Mouse (Mus musculus) thymus, adult 2 months (tissue): ENCODE results near the gene Agps. TPM values are rescaled to one million over a fixed set of nuclear protein-coding genes. Genes with fewer than 3 reads are reported as not detected.

ENCODE experiments used
- DNase-seq: peaks from one replicate; pipeline ENCODE4 v3.0.0; 2021
- H3K27ac ChIP-seq: fragments of 200-500 bp; 2 replicates; pipeline ENCODE4 v1.5.1; 2012; ENCODE audit warnings: low read length, control low read depth; ENCODE audit not compliant: control insufficient read depth, insufficient read depth
- H3K27me3 ChIP-seq: fragments of 200-500 bp; 2 replicates; pipeline ENCODE4 v1.6.1; 2012; ENCODE audit warnings: mild to moderate bottlenecking, low read length, moderate library complexity, mixed read lengths; ENCODE audit not compliant: control insufficient read depth, insufficient read depth
- H3K36me3 ChIP-seq: fragments of 200-500 bp; 2 replicates; pipeline ENCODE4 v1.6.1; 2012; ENCODE audit warnings: mild to moderate bottlenecking, low read length, moderate library complexity; ENCODE audit not compliant: control insufficient read depth, insufficient read depth
- H3K4me1 ChIP-seq: fragments of 200-500 bp; replicated peaks from 2 replicates; pipeline ENCODE4 v1.6.1; 2012; ENCODE audit warnings: low read length; ENCODE audit not compliant: control insufficient read depth, insufficient read depth
- H3K4me3 ChIP-seq: fragments of 200-500 bp; 2 replicates; pipeline ENCODE4 v1.5.1; 2012; ENCODE audit warnings: mild to moderate bottlenecking, low read length, control low read depth, moderate library complexity; ENCODE audit not compliant: control insufficient read depth, insufficient read depth
- CTCF ChIP-seq: fragments of 200-500 bp; IDR thresholded peaks from 2 replicates; pipeline ENCODE4 v1.5.1; 2012; ENCODE audit warnings: mild to moderate bottlenecking, control low read depth, low read length, moderate library complexity, borderline replicate concordance; ENCODE audit not compliant: control insufficient read depth, poor library complexity, insufficient read depth; ENCODE audit errors: extremely low read depth
- POLR2A ChIP-seq: fragments of 200-500 bp; IDR thresholded peaks from 2 replicates; pipeline ENCODE4 v1.6.1; 2012; ENCODE audit warnings: mild to moderate bottlenecking, low read length, control low read depth, moderate library complexity; ENCODE audit not compliant: control insufficient read depth, poor library complexity, insufficient read depth; ENCODE audit errors: extremely low read depth
- WGBS: fragments of 180-500 bp; shearing (Covaris S2); methylation state at CpG from one replicate; pipeline ENCODE4 v1.1.7; 2018; 5-methylcytosine and 5-hydroxymethylcytosine counted together
- polyA plus RNA-seq: library from polyadenylated mRNA; depleted of rRNA; stranded (reverse); fragments of >200 nt; gene quantifications from 2 replicates; pipeline ENCODE4 v1.2.3, GENCODE M21; 2012

The Agps gene
- polyA plus RNA-seq, 1 experiment = 10.2 TPM

DNA sequence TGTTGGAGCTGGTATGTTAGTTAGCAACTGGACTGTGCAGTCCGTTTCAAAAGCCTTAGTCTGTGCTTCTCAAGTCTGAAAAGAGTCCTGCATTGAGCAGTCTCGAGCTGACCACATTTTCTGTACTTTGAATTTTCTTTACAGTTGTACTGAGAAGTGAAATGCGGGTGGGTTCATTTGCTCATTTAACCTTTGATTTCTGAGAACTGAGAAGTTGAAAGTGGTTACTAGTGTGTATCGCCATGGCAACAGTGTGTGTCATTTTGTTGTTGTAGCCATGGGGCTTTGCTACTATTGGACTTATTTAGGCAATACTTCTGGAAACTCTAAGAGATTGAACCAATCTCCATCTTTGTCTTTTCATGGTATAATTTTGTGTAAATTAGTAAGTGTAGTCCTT, 60.0 kb downstream of the Agps start:
- DNase-seq = no peak
- Histone ChIP-seq H3K4me3 (no peak overlapping the region), H3K27ac (no peak overlapping the region), H3K36me3 (peaks cover 9% of the 10 kb centered on the region), H3K27me3 (no peaks in the 10 kb centered on the region), H3K4me1 (no peaks in the 10 kb centered on the region)
- WGBS = 39% methylated on average over 4 of the region's 4 CpGs
- no peak for TF ChIP-seq CTCF

- Histone ChIP-seq H3K4me1 (no peaks in the 10 kb centered on the region), H3K27me3 (no peaks in the 10 kb centered on the region), H3K36me3 (peaks cover 3% of the 10 kb centered on the region), H3K4me3 (no peak overlapping the region), H3K27ac (no peak overlapping the region)
- TF ChIP-seq POLR2A = no peak
- no peak for TF ChIP-seq CTCF
- WGBS = 94% methylated on average over 5 of the region's 5 CpGs
- DNase-seq = no peak
Measured at GRCm38 (mm10) chr2:75895711-75896110, 63.7 kb downstream of the Agps start.

GRCm38 (mm10) chr2:75900281-75900680, 68.3 kb downstream of the Agps start:
- DNase-seq = no peak
- TF ChIP-seq CTCF (no peak), POLR2A (no peak)
- no peaks in the 10 kb centered on the region for H3K27me3 ChIP-seq
- H3K27ac ChIP-seq = no peak overlapping the region
- H3K4me3 ChIP-seq = no peak overlapping the region
- WGBS = 100% methylated on average over 1 of the region's 1 CpGs
- no peaks in the 10 kb centered on the region for H3K4me1 ChIP-seq
- peaks cover 13% of the 10 kb centered on the region for H3K36me3 ChIP-seq

DNA sequence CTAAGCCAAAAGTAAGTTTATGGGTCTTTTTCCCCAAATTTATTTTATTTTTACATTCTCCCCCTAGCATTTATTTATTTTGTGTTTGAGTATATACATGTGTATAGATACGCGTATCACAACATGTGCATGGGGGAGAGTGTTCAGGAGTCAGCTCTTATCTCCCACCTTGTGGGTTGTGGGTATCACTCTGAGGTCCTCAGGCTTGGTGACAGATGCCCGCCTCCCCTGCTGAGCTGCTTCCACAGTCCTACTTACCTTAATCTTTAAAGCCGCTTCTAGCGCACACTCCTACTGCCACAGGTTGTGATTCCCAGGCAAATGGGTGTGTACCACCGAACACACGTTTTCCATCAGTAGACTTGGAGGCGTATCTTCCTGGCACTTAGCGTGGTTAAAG, 69.9 kb downstream of the Agps start:
- 94% methylated on average over 9 of the region's 9 CpGs for WGBS
- DNase-seq = no peak
- H3K27me3 ChIP-seq = no peaks in the 10 kb centered on the region
- H3K4me3 ChIP-seq = no peak overlapping the region
- H3K27ac ChIP-seq = no peak overlapping the region
- TF ChIP-seq CTCF (no peak), POLR2A (no peak)
- H3K4me1 ChIP-seq = peaks cover 1% of the 10 kb centered on the region
- peaks cover 12% of the 10 kb centered on the region; the same call in 1 of the 2 replicates for H3K36me3 ChIP-seq

DNA sequence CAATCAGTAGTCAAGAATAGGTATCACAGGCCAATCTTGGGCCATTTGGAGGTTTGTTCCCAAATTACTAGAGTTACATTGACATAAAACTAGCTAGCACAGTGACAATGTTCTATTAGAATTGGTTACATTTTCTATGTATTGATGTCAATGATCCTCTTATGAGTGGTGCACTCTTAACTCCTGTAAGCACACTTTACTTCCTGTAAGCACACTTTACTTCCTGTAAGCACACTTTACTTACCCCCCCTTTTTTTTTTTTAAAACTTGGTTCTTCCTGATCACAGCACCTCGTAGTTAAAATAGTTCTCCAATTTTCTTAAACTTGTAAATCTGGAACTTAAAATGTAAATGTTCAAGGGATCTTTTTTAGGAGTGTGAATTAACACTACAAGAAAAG, 75.2 kb downstream of the Agps start:
- no peak for DNase-seq
- no peaks in the 10 kb centered on the region for H3K27me3 ChIP-seq
- peak overlapping the region; percentile 51; the same call in 1 of the 2 replicates for H3K27ac ChIP-seq
- TF ChIP-seq POLR2A = no peak
- no peak for TF ChIP-seq CTCF
- no peak overlapping the region for H3K4me3 ChIP-seq
- H3K4me1 ChIP-seq = peaks cover 3% of the 10 kb centered on the region
- peaks cover 29% of the 10 kb centered on the region for H3K36me3 ChIP-seq
- WGBS = 49% methylated on average over 1 of the region's 1 CpGs

DNA sequence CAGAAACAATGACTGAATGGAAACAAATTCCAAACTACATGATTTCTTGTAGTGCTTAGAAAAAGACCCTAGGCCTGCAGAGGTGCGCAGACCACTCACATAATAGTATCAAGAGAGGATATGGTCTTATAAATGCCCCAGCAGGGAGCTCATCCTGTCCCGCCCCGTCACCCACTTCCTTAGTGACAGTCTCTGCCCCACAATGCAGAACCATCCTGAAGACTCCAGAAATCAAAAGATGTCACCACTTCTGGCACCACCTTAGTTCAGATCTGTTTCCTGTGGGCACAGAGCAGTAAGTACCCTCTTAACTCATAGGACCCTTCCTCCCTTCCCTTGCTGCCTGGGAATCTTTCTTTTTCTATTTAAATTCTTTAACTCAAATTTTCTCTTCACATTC, 83.1 kb downstream of the Agps start:
- H3K36me3 ChIP-seq = peaks cover 20% of the 10 kb centered on the region
- no peaks in the 10 kb centered on the region for H3K4me1 ChIP-seq
- H3K4me3 ChIP-seq = no peak overlapping the region
- H3K27me3 ChIP-seq = no peaks in the 10 kb centered on the region
- no peak overlapping the region for H3K27ac ChIP-seq
- no peak for DNase-seq
- 76% methylated on average over 3 of the region's 3 CpGs for WGBS
- TF ChIP-seq CTCF (no peak), POLR2A (no peak)

DNA sequence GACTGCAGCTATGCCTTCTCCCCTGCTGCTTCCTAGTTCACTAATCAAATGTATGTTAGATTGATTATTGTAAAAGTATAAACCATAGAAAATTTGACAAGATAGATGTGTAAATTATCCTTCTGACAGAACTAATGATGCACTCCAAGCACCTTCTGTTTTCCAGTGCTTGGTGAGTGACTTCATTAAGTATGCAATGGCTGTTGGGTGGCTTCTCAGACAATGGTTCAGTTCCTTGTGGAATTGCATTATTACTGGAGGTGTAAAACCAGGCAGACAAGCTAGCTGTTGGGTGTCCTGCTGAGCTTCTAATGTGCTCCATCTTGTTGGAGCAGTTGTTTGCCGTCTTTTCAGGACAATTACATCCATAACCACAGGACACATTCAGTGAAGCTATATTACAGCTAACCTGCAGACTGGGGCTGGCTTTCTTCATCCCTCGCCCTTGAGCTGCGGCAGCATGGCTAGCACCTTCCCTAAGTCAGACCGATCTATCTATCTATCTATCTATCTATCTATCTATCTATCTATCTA, 91.9 kb downstream of the Agps start:
- no peak overlapping the region for H3K27ac ChIP-seq
- no peak overlapping the region for H3K4me3 ChIP-seq
- DNase-seq = no peak
- no peaks in the 10 kb centered on the region for H3K27me3 ChIP-seq
- peaks cover 2% of the 10 kb centered on the region; the same call in 1 of the 2 replicates for H3K4me1 ChIP-seq
- peaks cover 17% of the 10 kb centered on the region; the same call in 1 of the 2 replicates for H3K36me3 ChIP-seq
- TF ChIP-seq POLR2A (no peak), CTCF (no peak)
- WGBS = 98% methylated on average over 4 of the region's 4 CpGs
